Comparison of ENCODE assay signal across 9 mouse cellular contexts in genomic region chr11:69016755-69017154, GRCm38 (mm10). TPM values are rescaled to one million over a fixed set of nuclear protein-coding genes. Genes with fewer than 3 reads are reported as not detected.
DNase-seq lines count a peak whose midpoint lies in the region; ATAC-seq and TF ChIP-seq lines count a peak whose summit lies in the region.
"Had no signal": no experiment of that assay in that cellular context is flagged by ENCODE, and none has a peak within 500 bp of the region (broad histone marks: within the 10 kb centered on the region; RNA-seq: fewer than 3 reads in every experiment).

No protein-coding gene starts in this region.

- peaks cover 13% of the 10 kb centered on the region for H3K4me1 ChIP-seq in lung, embryonic 15.5 days
- H3K4me1 ChIP-seq in embryonic facial prominence, embryonic 14.5 days (ENCODE audit: control insufficient read depth, insufficient read depth, low read length), result peaks cover 10% of the 10 kb centered on the region
- H3K4me1 ChIP-seq in intestine, postnatal 0 days (replicated peaks; ENCODE audit: control insufficient read depth, insufficient read depth, low read length), result 0 out of 2 replicates have a peak, but pooled peaks cover 5% of the 10 kb centered on the region
- H3K4me1 ChIP-seq in neural tube, embryonic 13.5 days (replicated peaks), result peaks cover 21% of the 10 kb centered on the region

- no peak for TF ChIP-seq CTCF in intestine, postnatal 0 days (IDR thresholded peaks at IDR 0.05; ENCODE audit: low read depth)

- H3K27ac ChIP-seq in lung, embryonic 15.5 days, result no peak overlapping the region
- peak overlapping the region; percentile 89 for H3K27ac ChIP-seq in embryonic facial prominence, embryonic 14.5 days (replicated peaks; ENCODE audit: low read depth, low read length)
- 0 out of 2 replicates have a peak overlapping the region, but pooled peaks have one; percentile 36 for H3K27ac ChIP-seq in intestine, postnatal 0 days (ENCODE audit: low read depth, low read length)
- H3K27ac ChIP-seq in neural tube, embryonic 13.5 days (replicated peaks), result peak overlapping the region; percentile 88

- no peaks in the 10 kb centered on the region for H3K9me3 ChIP-seq in lung, embryonic 15.5 days
- no peaks in the 10 kb centered on the region for H3K9me3 ChIP-seq in embryonic facial prominence, embryonic 14.5 days (ENCODE audit: control insufficient read depth, low read length)
- no peaks in the 10 kb centered on the region for H3K9me3 ChIP-seq in intestine, postnatal 0 days (ENCODE audit: control insufficient read depth)
- no peaks in the 10 kb centered on the region for H3K9me3 ChIP-seq in neural tube, embryonic 13.5 days

- ATAC-seq in lung, embryonic 15.5 days (ENCODE audit: borderline replicate concordance, extremely low read depth, low FRiP score, low TSS enrichment), result no peak
- no peak for ATAC-seq in embryonic facial prominence, embryonic 14.5 days (ENCODE audit: low read depth)
- no peak for ATAC-seq in intestine, postnatal 0 days
- ATAC-seq in neural tube, embryonic 13.5 days (ENCODE audit: low read depth), result no peak

- no peak for DNase-seq in lung, postnatal 14 days
- no peak for DNase-seq in embryonic facial prominence, embryonic 14.5 days (ENCODE audit: low spot score)
- no peak for DNase-seq in Muller cell, postnatal 12 days (ENCODE audit: inconsistent ontology term)
- no peak for DNase-seq in embryo, embryonic 9.5 days (ENCODE audit: extremely low spot score)
- no peak for DNase-seq in spleen, postnatal 14 days (ENCODE audit: low spot score in 2 of 2)
- DNase-seq: adrenal gland, postnatal 10 days had no signal

- WGBS in lung, embryonic 15.5 days, result 47% methylated on average over 3 of the region's 3 CpGs
- 58% methylated on average over 3 of the region's 3 CpGs for WGBS in embryonic facial prominence, embryonic 14.5 days
- WGBS in intestine, postnatal 0 days, result 45% methylated on average over 3 of the region's 3 CpGs
- WGBS in neural tube, embryonic 13.5 days, result 70% methylated on average over 3 of the region's 3 CpGs

- peaks cover 10% of the 10 kb centered on the region for H3K36me3 ChIP-seq in lung, embryonic 15.5 days
- H3K36me3 ChIP-seq in embryonic facial prominence, embryonic 14.5 days (ENCODE audit: control insufficient read depth, insufficient read depth, low read length), result peaks cover 10% of the 10 kb centered on the region
- H3K36me3 ChIP-seq in intestine, postnatal 0 days (ENCODE audit: control insufficient read depth, insufficient read depth), result peaks cover under 1% of the 10 kb centered on the region; the same call in 1 of the 2 replicates
- peaks cover 10% of the 10 kb centered on the region for H3K36me3 ChIP-seq in neural tube, embryonic 13.5 days

- H3K4me2 ChIP-seq in lung, embryonic 15.5 days, result peak overlapping the region; percentile 73
- peak overlapping the region; percentile 78 for H3K4me2 ChIP-seq in embryonic facial prominence, embryonic 14.5 days (ENCODE audit: low read depth, low read length)
- H3K4me2 ChIP-seq in intestine, postnatal 0 days (replicated peaks; ENCODE audit: low read depth), result peak overlapping the region; percentile 74
- H3K4me2 ChIP-seq in neural tube, embryonic 13.5 days, result peak overlapping the region; percentile 84

- H3K4me3 ChIP-seq in lung, embryonic 15.5 days, result peak overlapping the region; percentile 68
- peak overlapping the region; percentile 64 for H3K4me3 ChIP-seq in embryonic facial prominence, embryonic 14.5 days (ENCODE audit: low read depth, low read length)
- H3K4me3 ChIP-seq in intestine, postnatal 0 days (ENCODE audit: low read depth, low read length), result peak overlapping the region; percentile 57
- H3K4me3 ChIP-seq in neural tube, embryonic 13.5 days, result peak overlapping the region; percentile 71

- H3K9ac ChIP-seq in lung, embryonic 15.5 days, result peak overlapping the region; percentile 83
- H3K9ac ChIP-seq in embryonic facial prominence, embryonic 14.5 days (ENCODE audit: low read depth, low read length), result peak overlapping the region; percentile 87
- peak overlapping the region; percentile 63; the same call in 1 of the 2 replicates for H3K9ac ChIP-seq in intestine, postnatal 0 days (ENCODE audit: low read depth, low read length)
- H3K9ac ChIP-seq in neural tube, embryonic 13.5 days, result peak overlapping the region; percentile 90

- no peaks in the 10 kb centered on the region for H3K27me3 ChIP-seq in lung, embryonic 15.5 days
- H3K27me3 ChIP-seq in embryonic facial prominence, embryonic 14.5 days (replicated peaks; ENCODE audit: control insufficient read depth, insufficient read depth, low read length), result no peaks in the 10 kb centered on the region
- no peaks in the 10 kb centered on the region for H3K27me3 ChIP-seq in intestine, postnatal 0 days (replicated peaks; ENCODE audit: control insufficient read depth, insufficient read depth, low read length)
- no peaks in the 10 kb centered on the region for H3K27me3 ChIP-seq in neural tube, embryonic 13.5 days

RNA-seq across cellular contexts. Expression of gene Ctc1, which starts 1.0 kb away (rescaled TPM):
- polyA plus RNA-seq in lung, embryonic 15.5 days (2015; fragmentation: Nextera tagmentation; extraction: Ambion mirVana), result 53.3 and 54.7 TPM in 2 replicates
- polyA plus RNA-seq in embryonic facial prominence, embryonic 14.5 days (2014; fragmentation: Nextera tagmentation; extraction: Ambion mirVana), result 36.5 and 47.3 TPM in 2 replicates
- polyA plus RNA-seq in intestine, postnatal 0 days (2015; fragmentation: Nextera tagmentation; extraction: Ambion mirVana), result 9.4 and 10.7 TPM in 2 replicates
- polyA plus RNA-seq in neural tube, embryonic 13.5 days (2015; fragmentation: Nextera tagmentation; extraction: Ambion mirVana), result 49.6 and 52.8 TPM in 2 replicates

RNA-seq across cellular contexts. Expression of gene Pfas, which starts 8.5 kb away (rescaled TPM):
- polyA plus RNA-seq in lung, embryonic 15.5 days (2015; fragmentation: Nextera tagmentation; extraction: Ambion mirVana), result 31.4 and 33.4 TPM in 2 replicates
- 19.1 and 21.9 TPM in 2 replicates for polyA plus RNA-seq in embryonic facial prominence, embryonic 14.5 days (2014; fragmentation: Nextera tagmentation; extraction: Ambion mirVana)
- polyA plus RNA-seq in intestine, postnatal 0 days (2015; fragmentation: Nextera tagmentation; extraction: Ambion mirVana), result 6.4 and 7.2 TPM in 2 replicates
- polyA plus RNA-seq in neural tube, embryonic 13.5 days (2015; fragmentation: Nextera tagmentation; extraction: Ambion mirVana), result 19.1 and 21.9 TPM in 2 replicates

RNA-seq across cellular contexts. Expression of gene Aurkb, which starts 28.7 kb away (rescaled TPM):
- polyA plus RNA-seq in lung, embryonic 15.5 days (2015; fragmentation: Nextera tagmentation; extraction: Ambion mirVana), result 207 and 211 TPM in 2 replicates
- 92.5 and 112 TPM in 2 replicates for polyA plus RNA-seq in embryonic facial prominence, embryonic 14.5 days (2014; fragmentation: Nextera tagmentation; extraction: Ambion mirVana)
- 24.3 and 26.2 TPM in 2 replicates for polyA plus RNA-seq in intestine, postnatal 0 days (2015; fragmentation: Nextera tagmentation; extraction: Ambion mirVana)
- 22.7 and 33.0 TPM in 2 replicates for polyA plus RNA-seq in neural tube, embryonic 13.5 days (2015; fragmentation: Nextera tagmentation; extraction: Ambion mirVana)

RNA-seq across cellular contexts. Expression of gene Rangrf, which starts 41.8 kb away (rescaled TPM):
- 46.2 and 46.6 TPM in 2 replicates for polyA plus RNA-seq in lung, embryonic 15.5 days (2015; fragmentation: Nextera tagmentation; extraction: Ambion mirVana)
- polyA plus RNA-seq in embryonic facial prominence, embryonic 14.5 days (2014; fragmentation: Nextera tagmentation; extraction: Ambion mirVana), result 44.9 and 50.1 TPM in 2 replicates
- 13.6 and 16.5 TPM in 2 replicates for polyA plus RNA-seq in intestine, postnatal 0 days (2015; fragmentation: Nextera tagmentation; extraction: Ambion mirVana)
- 27.6 and 33.7 TPM in 2 replicates for polyA plus RNA-seq in neural tube, embryonic 13.5 days (2015; fragmentation: Nextera tagmentation; extraction: Ambion mirVana)

RNA-seq across cellular contexts. Expression of gene Borcs6, which starts 42.8 kb away (rescaled TPM):
- polyA plus RNA-seq in lung, embryonic 15.5 days (2015; fragmentation: Nextera tagmentation; extraction: Ambion mirVana), result 9.1 and 10.3 TPM in 2 replicates
- 12.1 and 12.4 TPM in 2 replicates for polyA plus RNA-seq in embryonic facial prominence, embryonic 14.5 days (2014; fragmentation: Nextera tagmentation; extraction: Ambion mirVana)
- polyA plus RNA-seq in intestine, postnatal 0 days (2015; fragmentation: Nextera tagmentation; extraction: Ambion mirVana), result 13.4 and 13.8 TPM in 2 replicates
- 14.7 and 16.8 TPM in 2 replicates for polyA plus RNA-seq in neural tube, embryonic 13.5 days (2015; fragmentation: Nextera tagmentation; extraction: Ambion mirVana)
